Mouse (Mus musculus) midbrain, postnatal 0 days (tissue): ENCODE measurements around the gene Tex45. TPM values are rescaled to one million over a fixed set of nuclear protein-coding genes. Genes with fewer than 3 reads are reported as not detected.

Experiments used
- ATAC-seq: fragments of 200-750 bp; cut with Nextera tagmentation; 2 replicates; pipeline ENCODE4 v1.8.0; 2017; ENCODE audit warnings: moderate number of reproducible peaks, mild to moderate bottlenecking, moderate TSS enrichment, moderate library complexity; ENCODE audit not compliant: low FRiP score
- DNase-seq: peaks from one replicate; pipeline ENCODE4 v3.0.0-alpha.2; 2015; ENCODE audit warnings: low spot score
- H3K27ac ChIP-seq: fragments of 300-500 bp; sonication (generic); 2 replicates; pipeline ENCODE4 v1.5.1; 2014; ENCODE audit warnings: low read depth, mild to moderate bottlenecking, low read length, mixed read lengths
- H3K27me3 ChIP-seq: fragments of 300-500 bp; sonication (generic); 2 replicates; pipeline ENCODE4 v1.6.1; 2014; ENCODE audit warnings: low read length, control low read depth, mixed read lengths; ENCODE audit not compliant: insufficient read depth
- H3K36me3 ChIP-seq: fragments of 300-500 bp; sonication (generic); 2 replicates; pipeline ENCODE4 v1.6.1; 2014; ENCODE audit warnings: low read length, control low read depth, mixed read lengths; ENCODE audit not compliant: insufficient read depth
- H3K4me1 ChIP-seq: fragments of 300-500 bp; sonication (generic); 2 replicates; pipeline ENCODE4 v1.6.1; 2014; ENCODE audit warnings: mild to moderate bottlenecking, control low read depth, antibody characterized with exemption, low read length, mixed read lengths; ENCODE audit not compliant: insufficient read depth
- H3K4me2 ChIP-seq: fragments of 300-500 bp; sonication (generic); 2 replicates; pipeline ENCODE4 v1.6.1; 2014; ENCODE audit warnings: low read depth, mild to moderate bottlenecking, low read length, mixed read lengths; ENCODE audit not compliant: poor library complexity, severe bottlenecking
- H3K4me3 ChIP-seq: fragments of 300-500 bp; sonication (generic); 2 replicates; pipeline ENCODE4 v1.5.1; 2014; ENCODE audit warnings: low read depth, mild to moderate bottlenecking, low read length, moderate library complexity
- H3K9ac ChIP-seq: fragments of 300-500 bp; sonication (generic); replicated peaks from 2 replicates; pipeline ENCODE4 v1.6.1; 2014; ENCODE audit warnings: mild to moderate bottlenecking, low read length, moderate library complexity, mixed read lengths; ENCODE audit not compliant: poor library complexity, severe bottlenecking
- H3K9me3 ChIP-seq: fragments of 300-500 bp; sonication (generic); 2 replicates; pipeline ENCODE4 v1.6.1; 2016; ENCODE audit warnings: low read length, control low read depth
- CTCF ChIP-seq: IDR thresholded peaks from 2 replicates; pipeline ENCODE4 v1.5.1; 2016; ENCODE audit warnings: antibody characterized with exemption, mild to moderate bottlenecking
- WGBS: fragments of 180-500 bp; shearing (Covaris S2); extraction: QIAGEN DNeasy Blood & Tissue Kit; methylation state at CpG from one replicate; pipeline ENCODE4 v1.1.7; 2014; 5-methylcytosine and 5-hydroxymethylcytosine counted together
- polyA plus RNA-seq: library from polyadenylated mRNA; unstranded; fragments of >200 nt; fragmentation: Nextera tagmentation; extraction: Ambion mirVana; gene quantifications from 2 replicates; pipeline ENCODE4 v1.2.1, GENCODE M21; 2015
- total RNA-seq: library from RNA; depleted of rRNA; stranded (reverse); fragments of >200 nt; gene quantifications from 2 replicates; pipeline ENCODE4 v1.2.3, GENCODE M21; 2014; rRNA removed

Gene Tex45
- total and polyA plus RNA-seq, 2 experiments from 2014 or later: 0.55 to 0.68 TPM

DNA sequence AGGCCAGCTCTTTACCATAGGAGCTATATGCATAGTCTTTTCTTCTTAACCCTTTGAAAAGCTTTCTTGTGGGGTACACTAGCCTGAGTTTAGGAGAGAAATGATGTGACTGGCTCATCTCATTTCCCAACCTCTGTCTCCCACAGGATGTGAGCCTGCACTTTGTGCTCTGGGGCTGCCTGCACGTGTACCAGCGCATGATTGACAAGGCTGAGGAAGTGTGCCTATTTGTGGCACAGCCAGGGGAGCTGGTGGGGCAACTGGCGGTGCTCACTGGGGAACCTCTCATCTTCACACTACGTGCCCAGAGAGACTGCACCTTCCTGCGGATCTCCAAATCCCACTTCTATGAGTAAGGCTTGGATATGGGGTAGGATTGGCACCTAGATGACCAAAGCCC, 60.2 kb downstream of the Tex45 start:
- no peak for TF ChIP-seq CTCF
- DNase-seq: no peak
- Histone ChIP-seq H3K9ac (no peak overlapping the region), H3K36me3 (peaks cover 35% of the 10 kb centered on the region), H3K27ac (no peak overlapping the region), H3K4me2 (no peak overlapping the region), H3K4me1 (no peaks in the 10 kb centered on the region), H3K9me3 (no peaks in the 10 kb centered on the region), H3K27me3 (no peaks in the 10 kb centered on the region), H3K4me3 (no peak overlapping the region)
- ATAC-seq: no peak
- WGBS: 94% methylated on average over 5 of the region's 5 CpGs

DNA sequence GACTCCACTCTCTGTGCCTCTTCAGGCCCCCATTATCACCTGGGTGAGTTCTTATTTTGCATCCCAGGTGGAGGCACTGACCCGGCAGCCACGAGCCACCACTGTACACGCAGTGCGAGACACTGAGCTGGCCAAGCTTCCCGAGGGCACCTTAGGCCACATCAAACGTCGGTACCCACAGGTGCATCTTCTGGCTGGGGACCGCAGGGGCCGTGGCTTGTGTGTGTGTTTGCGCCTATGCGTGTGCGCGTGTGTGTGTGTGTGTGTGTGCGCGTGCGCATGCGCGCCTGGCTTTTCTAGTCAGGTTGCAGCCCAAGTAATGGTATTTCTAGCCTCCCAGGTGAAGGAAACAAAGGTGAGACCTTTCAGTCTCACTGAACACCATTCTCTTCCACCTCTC, 61.3 kb downstream of the Tex45 start:
- H3K9ac ChIP-seq: no peak overlapping the region
- no peak overlapping the region for H3K4me3 ChIP-seq
- no peak overlapping the region for H3K27ac ChIP-seq
- DNase-seq: no peak
- no peak for TF ChIP-seq CTCF
- H3K4me2 ChIP-seq: no peak overlapping the region
- H3K27me3 ChIP-seq: no peaks in the 10 kb centered on the region
- no peak for ATAC-seq
- H3K9me3 ChIP-seq: no peaks in the 10 kb centered on the region
- WGBS: 95% methylated on average over 18 of the region's 18 CpGs
- H3K36me3 ChIP-seq: peaks cover 41% of the 10 kb centered on the region
- H3K4me1 ChIP-seq: no peaks in the 10 kb centered on the region

- Histone ChIP-seq H3K4me3 (no peak overlapping the region), H3K27ac (no peak overlapping the region), H3K4me2 (no peak overlapping the region), H3K9me3 (no peaks in the 10 kb centered on the region), H3K36me3 (peaks cover 60% of the 10 kb centered on the region), H3K9ac (no peak overlapping the region), H3K4me1 (no peaks in the 10 kb centered on the region), H3K27me3 (no peaks in the 10 kb centered on the region)
- no peak for DNase-seq
- no peak for ATAC-seq
- WGBS: 67% methylated on average over 15 of the region's 15 CpGs
- no peak for TF ChIP-seq CTCF
Measured at GRCm38 (mm10) chr8:3536053-3536841, 65.6 kb downstream of the Tex45 start.

Other genes with a start within 250 kb of the Tex45 start
- 40.3 and 44.5 TPM in 2 replicates for gene Insr, start 191.2 kb upstream of the Tex45 start, total RNA-seq
- gene Insr, start 191.2 kb upstream of the Tex45 start, polyA plus RNA-seq: 30.0 and 32.9 TPM in 2 replicates
- gene A430078G23Rik, start 117.4 kb upstream of the Tex45 start, total RNA-seq: not detected in 2 replicates
- gene A430078G23Rik, start 117.4 kb upstream of the Tex45 start, polyA plus RNA-seq: not detected in 2 replicates
- 34.3 and 46.0 TPM in 2 replicates for gene Arhgef18, start 77.9 kb upstream of the Tex45 start, total RNA-seq
- 6.8 and 7.2 TPM in 2 replicates for gene Arhgef18, start 77.9 kb upstream of the Tex45 start, polyA plus RNA-seq
- gene Pex11g, start 3.2 kb upstream of the Tex45 start, total RNA-seq: 1.8 and 2.2 TPM in 2 replicates
- 3.1 and 3.6 TPM in 2 replicates for gene Pex11g, start 3.2 kb upstream of the Tex45 start, polyA plus RNA-seq
- gene Zfp358, start 22.3 kb downstream of the Tex45 start, total RNA-seq: 85.5 and 106 TPM in 2 replicates
- gene Zfp358, start 22.3 kb downstream of the Tex45 start, polyA plus RNA-seq: 57.1 and 58.3 TPM in 2 replicates
- gene Mcoln1, start 29.6 kb downstream of the Tex45 start, total RNA-seq: 93.8 and 116 TPM in 2 replicates
- 108 and 117 TPM in 2 replicates for gene Mcoln1, start 29.6 kb downstream of the Tex45 start, polyA plus RNA-seq
- gene Pnpla6, start 44.5 kb downstream of the Tex45 start, total RNA-seq: 57.0 and 57.5 TPM in 2 replicates
- gene Pnpla6, start 44.5 kb downstream of the Tex45 start, polyA plus RNA-seq: 35.5 and 36.8 TPM in 2 replicates
- gene C330021F23Rik, start 97.1 kb downstream of the Tex45 start, total RNA-seq: not detected in 2 replicates
- 0.17 TPM in 1 of 2 replicates, not detected in the other for gene C330021F23Rik, start 97.1 kb downstream of the Tex45 start, polyA plus RNA-seq
- gene Camsap3, start 116.4 kb downstream of the Tex45 start, total RNA-seq: 115 and 149 TPM in 2 replicates
- gene Camsap3, start 116.4 kb downstream of the Tex45 start, polyA plus RNA-seq: 44.9 and 46.2 TPM in 2 replicates
- gene Xab2, start 150.5 kb downstream of the Tex45 start, total RNA-seq: 41.9 and 43.0 TPM in 2 replicates
- 31.7 and 35.9 TPM in 2 replicates for gene Xab2, start 150.5 kb downstream of the Tex45 start, polyA plus RNA-seq
- 5.7 and 7.7 TPM in 2 replicates for gene Pet100, start 150.7 kb downstream of the Tex45 start, total RNA-seq
- 70.9 and 71.3 TPM in 2 replicates for gene Pet100, start 150.7 kb downstream of the Tex45 start, polyA plus RNA-seq
- gene Pcp2, start 154.7 kb downstream of the Tex45 start, total RNA-seq: 10.4 and 33.2 TPM in 2 replicates
- 0.83 and 1.1 TPM in 2 replicates for gene Pcp2, start 154.7 kb downstream of the Tex45 start, polyA plus RNA-seq
- 23.1 and 35.3 TPM in 2 replicates for gene Stxbp2, start 160.1 kb downstream of the Tex45 start, total RNA-seq
- 36.1 and 44.2 TPM in 2 replicates for gene Stxbp2, start 160.1 kb downstream of the Tex45 start, polyA plus RNA-seq
- gene Retn, start 184.9 kb downstream of the Tex45 start, total RNA-seq: not detected in 2 replicates
- 0.42 and 0.62 TPM in 2 replicates for gene Retn, start 184.9 kb downstream of the Tex45 start, polyA plus RNA-seq
- gene Mcemp1, start 194.9 kb downstream of the Tex45 start, total RNA-seq: not detected in 2 replicates
- gene Mcemp1, start 194.9 kb downstream of the Tex45 start, polyA plus RNA-seq: 0.23 and 0.26 TPM in 2 replicates
- gene Fcor, start 201.5 kb downstream of the Tex45 start, total RNA-seq: 14.7 and 33.3 TPM in 2 replicates
- 20.1 and 20.3 TPM in 2 replicates for gene Fcor, start 201.5 kb downstream of the Tex45 start, polyA plus RNA-seq
- gene Trappc5, start 205.4 kb downstream of the Tex45 start, total RNA-seq: 59.7 and 65.3 TPM in 2 replicates
- gene Trappc5, start 205.4 kb downstream of the Tex45 start, polyA plus RNA-seq: 67.0 and 68.3 TPM in 2 replicates
- gene Fcer2a, start 223.3 kb downstream of the Tex45 start, total RNA-seq: not detected in 2 replicates
- gene Fcer2a, start 223.3 kb downstream of the Tex45 start, polyA plus RNA-seq: 0.22 and 0.41 TPM in 2 replicates
- not detected in 2 replicates for gene Clec4g, start 249.8 kb downstream of the Tex45 start, total RNA-seq
- gene Clec4g, start 249.8 kb downstream of the Tex45 start, polyA plus RNA-seq: not detected in 2 replicates